Mouse (Mus musculus) hindbrain, postnatal 0 days (tissue): ENCODE results near the gene Plcl1. TPM values are rescaled to one million over a fixed set of nuclear protein-coding genes. Genes with fewer than 3 reads are reported as not detected.

ENCODE experiments used
- ATAC-seq: fragments of 200-750 bp; cut with Nextera tagmentation; 2 replicates; pipeline ENCODE4 v1.8.0; 2017; ENCODE audit warnings: mild to moderate bottlenecking, moderate TSS enrichment, moderate library complexity
- DNase-seq: peaks from one replicate; pipeline ENCODE4 v3.0.0-alpha.2; 2015; ENCODE audit warnings: low spot score
- H3K27ac ChIP-seq: fragments of 300-500 bp; sonication (generic); 2 replicates; pipeline ENCODE4 v1.5.1; 2014; ENCODE audit warnings: mild to moderate bottlenecking
- H3K27me3 ChIP-seq: fragments of 300-500 bp; sonication (generic); 2 replicates; pipeline ENCODE4 v1.6.1; 2014; ENCODE audit warnings: low read length, mixed read lengths; ENCODE audit not compliant: insufficient read depth
- H3K36me3 ChIP-seq: fragments of 300-500 bp; sonication (generic); 2 replicates; pipeline ENCODE4 v1.6.1; 2014; ENCODE audit warnings: low read length, mixed read lengths; ENCODE audit not compliant: insufficient read depth
- H3K4me1 ChIP-seq: fragments of 300-500 bp; sonication (generic); 2 replicates; pipeline ENCODE4 v1.6.1; 2014; ENCODE audit warnings: antibody characterized with exemption, low read length, mixed read lengths; ENCODE audit not compliant: insufficient read depth
- H3K4me2 ChIP-seq: fragments of 300-500 bp; sonication (generic); 2 replicates; pipeline ENCODE4 v1.6.1; 2014; ENCODE audit warnings: low read depth, mild to moderate bottlenecking, low read length, moderate library complexity, mixed read lengths
- H3K4me3 ChIP-seq: fragments of 300-500 bp; sonication (generic); 2 replicates; pipeline ENCODE4 v1.5.1; 2014; ENCODE audit warnings: low read length
- H3K9ac ChIP-seq: fragments of 300-500 bp; sonication (generic); replicated peaks from 2 replicates; pipeline ENCODE4 v1.6.1; 2014; ENCODE audit warnings: mild to moderate bottlenecking, low read length, moderate library complexity, mixed read lengths
- H3K9me3 ChIP-seq: fragments of 300-500 bp; sonication (generic); 2 replicates; pipeline ENCODE4 v1.6.1; 2016; ENCODE audit warnings: low read length, mixed read lengths
- CTCF ChIP-seq: IDR thresholded peaks from 2 replicates; pipeline ENCODE4 v1.5.1; 2016; ENCODE audit warnings: antibody characterized with exemption, control low read depth, low read depth
- WGBS: fragments of 180-500 bp; shearing (Covaris S2); extraction: QIAGEN DNeasy Blood & Tissue Kit; methylation state at CpG from one replicate; pipeline ENCODE4 v1.1.7; 2014; 5-methylcytosine and 5-hydroxymethylcytosine counted together
- polyA plus RNA-seq: library from polyadenylated mRNA; unstranded; fragments of >200 nt; fragmentation: Nextera tagmentation; extraction: Ambion mirVana; gene quantifications from 2 replicates; pipeline ENCODE4 v1.2.1, GENCODE M21; 2015
- total RNA-seq: library from RNA; depleted of rRNA; stranded (reverse); fragments of >200 nt; gene quantifications from 2 replicates; pipeline ENCODE4 v1.2.3, GENCODE M21; 2014; rRNA removed

Plcl1 gene
- 7.2 and 8.2 TPM in 2 replicates for total RNA-seq
- 4.0 and 4.3 TPM in 2 replicates for polyA plus RNA-seq

DNA sequence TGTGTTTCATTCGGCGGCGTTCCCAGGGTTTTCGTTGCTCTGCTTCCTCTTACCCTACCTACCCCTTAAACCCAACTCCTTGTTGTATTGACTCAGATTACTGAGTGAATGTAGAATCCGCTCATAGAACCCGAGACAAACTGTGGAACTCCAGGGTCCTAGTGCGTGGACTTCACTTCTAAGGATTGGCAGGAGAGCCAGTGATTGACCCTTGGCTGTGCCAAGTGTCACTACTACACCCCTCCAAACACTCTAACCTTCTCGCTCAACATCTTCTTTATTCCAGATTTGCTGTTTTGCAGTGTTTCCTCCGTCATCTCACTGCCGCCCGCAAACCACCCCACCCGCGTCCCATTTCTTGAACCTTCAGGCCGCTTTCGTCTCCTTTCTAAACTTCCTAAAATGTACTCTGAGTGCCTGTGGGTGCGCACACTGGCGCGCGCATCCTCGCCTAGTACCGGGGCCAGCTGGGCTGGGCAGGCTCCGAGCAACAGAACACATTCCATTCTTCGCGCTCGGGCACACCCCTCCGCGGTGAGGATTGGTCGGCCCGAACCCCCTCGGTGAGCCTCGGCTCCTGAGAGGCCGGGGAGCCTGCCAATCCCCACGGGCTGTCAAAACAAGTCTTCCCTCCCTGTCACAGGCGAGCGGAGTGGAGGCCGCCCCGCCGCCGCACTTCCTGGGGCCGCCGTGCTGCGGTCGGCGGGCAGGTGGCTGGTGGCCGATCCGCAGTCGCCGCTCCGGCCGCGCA lies at the start of gene Plcl1:
Plcl1 (plus strand) TSS at position 650 of the 751 bp plus-strand sequence.
- WGBS: 3% methylated on average over 41 of the region's 51 CpGs
- H3K9me3 ChIP-seq: no peaks in the 10 kb centered on the region
- peak within 1 kb of the TSS; percentile 86 for H3K4me2 ChIP-seq
- DNase-seq (peak; percentile 97), ATAC-seq (peak; percentile 99)
- no peaks in the 10 kb centered on the region for H3K27me3 ChIP-seq
- TF ChIP-seq CTCF: no peak
- peak within 1 kb of the TSS; percentile 70 for H3K27ac ChIP-seq
- peak within 1 kb of the TSS; percentile 69 for H3K9ac ChIP-seq
- H3K4me3 ChIP-seq: peak within 1 kb of the TSS; percentile 84
- no peaks in the 10 kb centered on the region for H3K36me3 ChIP-seq
- peaks cover 9% of the 10 kb centered on the region; the same call in 1 of the 2 replicates for H3K4me1 ChIP-seq

DNA sequence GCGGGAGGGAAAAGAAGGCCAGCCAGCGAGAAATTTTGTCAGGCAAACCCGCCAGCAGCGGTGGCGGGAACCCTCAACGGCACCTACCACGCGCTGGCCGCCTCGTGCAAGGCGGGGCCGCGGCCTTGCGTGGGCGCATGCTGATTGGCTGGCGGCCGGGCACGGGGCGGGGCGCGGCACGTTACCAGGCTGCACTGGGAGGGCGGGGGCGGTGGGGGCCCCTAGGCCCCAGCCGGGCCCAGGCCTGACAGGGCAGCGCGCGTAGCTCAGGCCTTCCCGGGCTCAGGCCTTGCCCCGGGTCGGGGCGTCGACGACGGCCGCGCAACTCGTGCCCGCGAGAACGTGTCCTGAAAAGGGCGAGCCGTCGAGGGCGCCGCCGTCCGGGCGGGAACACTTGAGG lies 43.1 kb upstream of the Plcl1 start:
- no peaks in the 10 kb centered on the region for H3K4me1 ChIP-seq
- no peaks in the 10 kb centered on the region for H3K9me3 ChIP-seq
- WGBS: 54% methylated on average over 48 of the region's 49 CpGs
- peak overlapping the region; percentile 56 for H3K4me2 ChIP-seq
- peak overlapping the region; percentile 50 for H3K4me3 ChIP-seq
- H3K27me3 ChIP-seq: peaks cover 9% of the 10 kb centered on the region; the same call in 1 of the 2 replicates
- H3K27ac ChIP-seq: no peak overlapping the region
- peak; percentile 49; the same call in 1 of the 2 replicates for ATAC-seq
- H3K36me3 ChIP-seq: no peaks in the 10 kb centered on the region
- TF ChIP-seq CTCF: no peak
- no peak overlapping the region for H3K9ac ChIP-seq
- DNase-seq: no peak

DNA sequence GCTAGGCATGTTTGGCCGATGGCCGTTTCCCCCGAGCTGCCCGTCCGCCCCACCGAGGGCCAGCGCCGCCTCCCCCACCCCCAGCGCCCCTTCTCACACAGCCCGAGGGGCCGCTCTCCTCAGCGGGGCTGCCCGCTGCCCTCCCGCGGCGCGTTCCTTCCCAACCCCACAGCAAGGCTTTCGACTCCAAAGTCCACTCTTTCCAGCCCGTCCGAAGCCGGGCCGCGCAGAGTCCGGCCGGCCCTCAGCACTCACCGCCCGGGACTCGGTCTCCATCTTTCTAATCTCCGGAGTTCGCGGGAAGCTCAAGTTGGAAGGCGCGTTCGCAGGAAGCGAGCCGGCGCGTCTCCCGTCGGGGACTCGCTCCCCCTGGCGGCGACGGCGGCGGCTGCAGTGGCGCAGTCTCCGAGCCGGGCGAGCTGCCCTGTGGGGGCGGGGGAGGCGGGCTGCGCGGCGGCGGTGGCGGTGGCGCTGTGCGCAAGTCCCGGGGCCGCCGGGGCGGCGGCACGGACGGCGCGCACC lies 42.6 kb upstream of the Plcl1 start, which contains the start of gene Boll:
Boll (minus strand) TSS at position 426 of the 522 bp plus-strand sequence.
- no peaks in the 10 kb centered on the region for H3K9me3 ChIP-seq
- no peak within 1 kb of the TSS for H3K27ac ChIP-seq
- DNase-seq (peak; percentile 78), ATAC-seq (peak; percentile 93)
- peak; percentile 37 for TF ChIP-seq CTCF
- no peaks in the 10 kb centered on the region for H3K4me1 ChIP-seq
- peaks cover 9% of the 10 kb centered on the region; the same call in 1 of the 2 replicates for H3K27me3 ChIP-seq
- no peak within 1 kb of the TSS for H3K9ac ChIP-seq
- peak within 1 kb of the TSS; percentile 56 for H3K4me2 ChIP-seq
- H3K36me3 ChIP-seq: no peaks in the 10 kb centered on the region
- 17% methylated on average over 59 of the region's 68 CpGs for WGBS
- peak within 1 kb of the TSS; percentile 50 for H3K4me3 ChIP-seq

DNA sequence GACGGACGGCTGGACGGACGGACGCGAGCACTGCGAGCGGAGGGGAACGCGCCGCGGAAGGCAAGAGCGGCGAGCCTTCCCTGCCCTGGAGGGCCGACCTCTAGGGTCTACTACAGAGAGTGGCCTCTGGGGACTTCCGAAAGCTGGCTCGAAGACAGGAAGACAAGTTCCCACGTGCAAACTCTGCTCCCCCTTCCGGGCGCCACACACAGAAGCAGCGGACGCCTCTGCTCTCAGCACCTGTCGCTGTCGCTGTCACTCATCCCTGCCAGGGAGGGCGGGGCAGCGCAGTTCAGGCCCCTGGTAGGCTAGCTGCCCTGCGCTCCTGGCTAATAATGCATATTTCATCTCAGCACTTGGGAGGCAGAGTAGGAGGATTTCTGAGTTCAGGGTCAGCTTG lies 42.1 kb upstream of the Plcl1 start:
- H3K4me2 ChIP-seq: peak overlapping the region; percentile 56
- ATAC-seq: peak; percentile 92
- DNase-seq: peak; percentile 64
- no peaks in the 10 kb centered on the region for H3K4me1 ChIP-seq
- no peaks in the 10 kb centered on the region for H3K36me3 ChIP-seq
- H3K27me3 ChIP-seq: peaks cover 9% of the 10 kb centered on the region; the same call in 1 of the 2 replicates
- H3K9me3 ChIP-seq: no peaks in the 10 kb centered on the region
- H3K4me3 ChIP-seq: peak overlapping the region; percentile 50
- TF ChIP-seq CTCF: peak; percentile 29; the same call in 1 of the 2 replicates
- no peak overlapping the region for H3K27ac ChIP-seq
- H3K9ac ChIP-seq: no peak overlapping the region
- 2% methylated on average over 18 of the region's 27 CpGs for whole genome bisulfite sequencing

DNA sequence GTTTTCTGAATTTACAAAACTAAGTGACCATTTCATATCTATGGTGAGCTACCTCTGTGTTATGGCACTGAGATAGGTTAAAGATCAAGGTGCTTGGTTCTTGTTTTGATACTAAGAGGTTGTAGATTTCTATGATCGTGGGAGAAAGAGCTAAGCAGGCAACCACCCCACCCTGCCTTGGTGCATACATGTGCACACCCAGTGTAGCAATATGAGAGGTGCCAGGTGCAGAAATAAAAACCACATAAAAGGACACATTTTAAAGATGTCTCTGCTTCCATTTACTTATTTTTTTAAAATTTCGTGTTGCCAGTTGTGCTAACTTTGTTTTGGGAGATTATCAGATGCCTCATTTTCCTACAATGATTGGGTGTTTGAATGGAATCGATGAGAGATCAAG lies 33.1 kb upstream of the Plcl1 start:
- Histone ChIP-seq H3K27ac (no peak overlapping the region), H3K4me3 (no peak overlapping the region), H3K4me1 (no peaks in the 10 kb centered on the region), H3K27me3 (no peaks in the 10 kb centered on the region), H3K36me3 (no peaks in the 10 kb centered on the region), H3K9me3 (no peaks in the 10 kb centered on the region), H3K9ac (no peak overlapping the region), H3K4me2 (no peak overlapping the region)
- ATAC-seq: no peak
- TF ChIP-seq CTCF: no peak
- WGBS: 88% methylated on average over 3 of the region's 3 CpGs
- no peak for DNase-seq

DNA sequence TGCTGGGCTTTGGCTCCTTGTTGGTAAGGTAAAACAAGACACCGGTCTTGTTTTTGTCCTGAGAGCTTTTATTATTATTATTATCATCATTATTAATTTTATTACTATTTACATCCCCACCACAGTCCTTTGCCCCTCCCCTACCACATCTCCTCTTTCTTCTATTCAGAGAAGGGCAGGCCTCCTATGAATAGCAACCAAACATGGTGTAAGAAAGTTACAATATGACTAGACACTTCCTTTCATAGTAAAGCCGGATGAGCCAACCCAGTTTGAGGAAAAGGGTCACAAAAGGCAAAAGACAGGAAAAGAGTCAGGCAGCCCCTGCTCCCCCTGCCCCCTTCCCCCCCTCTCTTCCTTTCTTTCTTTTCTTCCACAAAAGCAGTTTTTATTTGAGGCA lies 25.2 kb upstream of the Plcl1 start:
- Histone ChIP-seq H3K27me3 (no peaks in the 10 kb centered on the region), H3K9me3 (no peaks in the 10 kb centered on the region), H3K9ac (no peak overlapping the region), H3K4me2 (no peak overlapping the region), H3K36me3 (no peaks in the 10 kb centered on the region), H3K4me1 (no peaks in the 10 kb centered on the region), H3K27ac (no peak overlapping the region), H3K4me3 (no peak overlapping the region)
- no peak for ATAC-seq
- no peak for TF ChIP-seq CTCF
- 81% methylated on average over 2 of the region's 2 CpGs for WGBS
- no peak for DNase-seq
